Mouse (Mus musculus) E14TG2a.4 (cell line): ENCODE results near the gene Slc35b3.

Experiments
- CTCF ChIP-seq: conservative IDR thresholded peaks from 2 replicates; pipeline ENCODE4 v1.5.1; 2014; ENCODE audit warnings: low read length
- NANOG ChIP-seq: IDR thresholded peaks from 2 replicates; pipeline ENCODE4 v1.6.1; 2014; ENCODE audit warnings: borderline replicate concordance, low read length, mixed read lengths

- TF ChIP-seq CTCF (no peak), NANOG (no peak)
Measured at GRCm38 (mm10) chr13:38929843-38930578, 30.7 kb downstream of the Slc35b3 start.
